Mouse (Mus musculus) erythroblast, embryonic 14.5 days (primary cell): ENCODE measurements around the gene Card14.

Experiments
- GATA1 ChIP-seq: IDR thresholded peaks from 2 replicates; pipeline ENCODE4 v1.6.1; 2012; ENCODE audit warnings: low read length, inconsistent platforms, mixed read lengths
- TAL1 ChIP-seq: IDR thresholded peaks from 3 replicates; pipeline ENCODE4 v1.6.1; 2012; ENCODE audit warnings: low read length, inconsistent platforms, mixed read lengths

DNA sequence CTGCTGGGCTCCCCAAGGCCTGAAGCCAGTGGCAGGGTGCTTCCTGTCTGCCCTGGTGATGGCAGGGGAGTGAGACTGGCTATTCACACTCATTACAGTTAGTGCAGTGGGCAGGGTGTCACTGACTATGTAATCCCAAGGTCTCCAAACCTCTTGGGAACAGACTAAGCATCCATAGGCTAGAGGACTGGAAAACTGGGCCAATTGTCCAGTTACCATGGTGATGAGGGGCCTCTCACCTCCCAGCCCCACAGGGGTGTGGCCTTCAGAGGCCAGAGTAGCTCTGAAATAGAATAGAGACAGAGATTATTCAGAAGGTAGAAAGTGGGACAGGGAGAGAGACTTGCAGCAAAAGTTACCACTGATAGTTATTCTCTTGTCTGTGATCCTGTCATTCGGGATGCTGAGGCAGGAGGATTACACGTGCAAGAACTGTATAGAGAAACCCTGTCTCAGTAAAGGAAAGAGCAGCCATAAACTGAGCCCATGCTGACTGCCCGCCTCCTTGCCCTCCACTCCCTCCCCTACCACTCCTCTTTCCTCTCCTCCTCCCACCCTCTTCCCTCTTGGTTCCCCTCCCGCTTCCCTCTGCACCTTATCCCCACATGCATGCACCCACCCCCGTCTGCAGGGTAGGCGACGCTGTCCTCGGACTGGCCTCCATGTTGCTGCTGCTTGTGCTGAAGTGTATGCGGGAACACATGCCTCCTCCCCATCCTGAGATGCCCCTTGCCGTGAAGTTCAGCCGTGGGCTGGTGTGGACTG, 55.4 kb downstream of the Card14 start:
- TF ChIP-seq TAL1: no peak
- TF ChIP-seq GATA1: no peak
